Mouse (Mus musculus) small intestine, adult 2 months (tissue): ENCODE results near the gene Hsp90ab1.

ENCODE experiments used
- CTCF ChIP-seq: fragments of 200-500 bp; IDR thresholded peaks from 2 replicates; pipeline ENCODE4 v1.5.1; 2012; ENCODE audit warnings: low read depth, mild to moderate bottlenecking, control low read depth, inconsistent platforms, low read length, moderate library complexity, mixed read lengths; ENCODE audit not compliant: insufficient replicate concordance, insufficient read length; ENCODE audit errors: extremely low read depth
- POLR2A ChIP-seq: fragments of 200-500 bp; IDR thresholded peaks from 2 replicates; pipeline ENCODE4 v1.6.1; 2012; ENCODE audit warnings: low read depth, mild to moderate bottlenecking, control low read depth, inconsistent platforms, low read length, moderate library complexity

GRCm38 (mm10) chr17:45586449-45586837 is 13.4 kb upstream of the Hsp90ab1 start:
- TF ChIP-seq POLR2A (no peak), CTCF (peak; percentile 22; the same call in 1 of the 2 replicates)
